Mouse (Mus musculus) ES-E14 (cell line): ENCODE results near the gene Chst10. TPM values are rescaled to one million over a fixed set of nuclear protein-coding genes. Genes with fewer than 3 reads are reported as not detected.

Source experiments
- DNase-seq: peaks from one replicate; pipeline ENCODE4 v3.0.0-alpha.2; 2013; ENCODE audit warnings: low read depth, low spot score
- H3K27ac ChIP-seq: 2 replicates; pipeline ENCODE4 v1.5.1; 2012; ENCODE audit warnings: low read depth, mild to moderate bottlenecking, low read length, moderate library complexity, mixed read lengths; ENCODE audit not compliant: poor library complexity, insufficient read depth, severe bottlenecking
- H3K36me3 ChIP-seq: 2 replicates; pipeline ENCODE4 v1.6.1; 2012; ENCODE audit warnings: mild to moderate bottlenecking, low read length, moderate library complexity, mixed read lengths; ENCODE audit not compliant: control insufficient read depth, poor library complexity, insufficient read depth, severe bottlenecking
- H3K4me1 ChIP-seq, 2 experiments: fragments of 150-350 bp in 1 of 2; sonication (generic) in 1 of 2; 2 replicates each; pipeline ENCODE4 v1.6.1; 2012; ENCODE audit warnings: low read length in 2 of 2, mild to moderate bottlenecking in 1 of 2, mixed read lengths in 1 of 2; ENCODE audit not compliant: control insufficient read depth in 2 of 2, insufficient read depth in 2 of 2, poor library complexity in 1 of 2
- H3K4me3 ChIP-seq, 2 experiments: fragments of 150-350 bp in 1 of 2; sonication (generic) in 1 of 2; 2 replicates each; pipeline ENCODE4 v1.5.1; 2012; ENCODE audit warnings: low read length in 2 of 2, low read depth in 1 of 2, mild to moderate bottlenecking in 1 of 2, mixed read lengths in 1 of 2; ENCODE audit not compliant: insufficient read depth in 1 of 2, poor library complexity in 1 of 2, severe bottlenecking in 1 of 2
- H3K9ac ChIP-seq: 2 replicates; pipeline ENCODE4 v1.6.1; 2012; ENCODE audit warnings: low read depth, mild to moderate bottlenecking, low read length, mixed read lengths; ENCODE audit not compliant: poor library complexity, insufficient read depth, severe bottlenecking
- H3K9me3 ChIP-seq: fragments of 150-350 bp; sonication (generic); 2 replicates; pipeline ENCODE4 v1.6.1; 2012; ENCODE audit warnings: low read depth, mild to moderate bottlenecking, low read length; ENCODE audit not compliant: control insufficient read depth, insufficient read depth
- CHD2 ChIP-seq: IDR thresholded peaks from 2 replicates; pipeline ENCODE4 v1.6.1; 2014; ENCODE audit warnings: mild to moderate bottlenecking, low read depth, low read length, inconsistent platforms
- HCFC1 ChIP-seq: IDR thresholded peaks from 2 replicates; pipeline ENCODE4 v1.6.1; 2012; ENCODE audit warnings: low read length, inconsistent platforms, borderline replicate concordance; ENCODE audit not compliant: insufficient read depth
- MAFK ChIP-seq: IDR thresholded peaks from 2 replicates; pipeline ENCODE4 v1.6.1; 2014; ENCODE audit warnings: mild to moderate bottlenecking, low read depth, low read length, inconsistent platforms; ENCODE audit not compliant: insufficient read depth
- ZC3H11A ChIP-seq: IDR thresholded peaks from 2 replicates; pipeline ENCODE4 v1.6.1; 2012; ENCODE audit warnings: low read depth, mild to moderate bottlenecking, inconsistent platforms, low read length, borderline replicate concordance
- ZNF384 ChIP-seq: IDR thresholded peaks from 2 replicates; pipeline ENCODE4 v1.6.1; 2012; ENCODE audit warnings: low read depth, low read length, inconsistent platforms
- in situ Hi-C, 2 experiments: fragments of 600-800 bp; cut with MboI; formaldehyde crosslinking; loops; one replicate each; pipeline ENCODE4 v1.15.1; 2025; ENCODE audit warnings: low sequenced_read_pairs in 2 of 2, inconsistent platforms in 1 of 2; ENCODE audit not compliant: unreplicated experiment in 2 of 2
- total RNA-seq: library from RNA; depleted of rRNA; stranded (reverse); fragments of 300-350 nt; gene quantifications from 2 replicates; pipeline ENCODE4 v1.2.3, GENCODE M21; 2012

Gene Chst10
- total RNA-seq, 1 experiment = 5.1 TPM

- H3K9ac ChIP-seq = no peak overlapping the region
- in situ Hi-C loops = loop anchor here in 1 of 2 experiments (10.0 kb wide), 1 partner anchor 75 kb away; the partner anchor contains the start of gene Nms
- DNase-seq = no peak
- no peaks in the 10 kb centered on the region for H3K9me3 ChIP-seq
- TF ChIP-seq MAFK (peak; percentile 90), CHD2 (no peak)
- H3K4me1 ChIP-seq = no peaks in the 10 kb centered on the region
- H3K27ac ChIP-seq = no peak overlapping the region
- H3K4me3 ChIP-seq = no peak overlapping the region
- peaks cover 2% of the 10 kb centered on the region; the same call in 1 of the 2 replicates for H3K36me3 ChIP-seq
These were observed 37.8 kb downstream of the Chst10 start for GRCm38 (mm10) chr1:38860207-38860606.

- Histone ChIP-seq H3K27ac (no peak overlapping the region), H3K9me3 (no peaks in the 10 kb centered on the region), H3K4me1 (no peaks in the 10 kb centered on the region), H3K4me3 (no peak overlapping the region), H3K9ac (no peak overlapping the region), H3K36me3 (no peaks in the 10 kb centered on the region)
- TF ChIP-seq ZNF384 (no peak), CHD2 (no peak), ZC3H11A (no peak), HCFC1 (no peak), MAFK (no peak)
- peak; percentile 74 for DNase-seq
- in situ Hi-C loops = no loop called here
These were observed 41.8 kb downstream of the Chst10 start for GRCm38 (mm10) chr1:38856196-38856595.

- DNase-seq = no peak
- H3K27ac ChIP-seq = no peak overlapping the region
- no peak overlapping the region for H3K4me3 ChIP-seq
- in situ Hi-C loops = no loop called here
- no peaks in the 10 kb centered on the region for H3K4me1 ChIP-seq
- H3K9ac ChIP-seq = no peak overlapping the region
- H3K9me3 ChIP-seq = no peaks in the 10 kb centered on the region
- no peaks in the 10 kb centered on the region for H3K36me3 ChIP-seq
- no peak for TF ChIP-seq MAFK
- no peak for TF ChIP-seq ZC3H11A
- TF ChIP-seq ZNF384 = no peak
- TF ChIP-seq HCFC1 = no peak
- TF ChIP-seq CHD2 = no peak
These were observed 45.7 kb downstream of the Chst10 start for GRCm38 (mm10) chr1:38852250-38852649.

- Histone ChIP-seq H3K36me3 (no peaks in the 10 kb centered on the region), H3K4me1 (no peaks in the 10 kb centered on the region), H3K9ac (no peak overlapping the region), H3K27ac (no peak overlapping the region), H3K9me3 (no peaks in the 10 kb centered on the region), H3K4me3 (no peak overlapping the region)
- TF ChIP-seq HCFC1 = no peak
- no peak for TF ChIP-seq CHD2
- no peak for TF ChIP-seq ZC3H11A
- TF ChIP-seq ZNF384 = no peak
- TF ChIP-seq MAFK = no peak
- DNase-seq = no peak
- in situ Hi-C loops = no loop called here
These were observed 47.3 kb downstream of the Chst10 start for GRCm38 (mm10) chr1:38850650-38851049.
